Mouse (Mus musculus): ENCODE results near the gene Rwdd3.

Rwdd3 gene

GRCm38 (mm10) chr3:121159566-121159965, 11.9 kb downstream of the Rwdd3 start:
- DNase-seq = no peak

GRCm38 (mm10) chr3:121158901-121159351, 12.6 kb downstream of the Rwdd3 start:
- DNase-seq = no peak

DNA sequence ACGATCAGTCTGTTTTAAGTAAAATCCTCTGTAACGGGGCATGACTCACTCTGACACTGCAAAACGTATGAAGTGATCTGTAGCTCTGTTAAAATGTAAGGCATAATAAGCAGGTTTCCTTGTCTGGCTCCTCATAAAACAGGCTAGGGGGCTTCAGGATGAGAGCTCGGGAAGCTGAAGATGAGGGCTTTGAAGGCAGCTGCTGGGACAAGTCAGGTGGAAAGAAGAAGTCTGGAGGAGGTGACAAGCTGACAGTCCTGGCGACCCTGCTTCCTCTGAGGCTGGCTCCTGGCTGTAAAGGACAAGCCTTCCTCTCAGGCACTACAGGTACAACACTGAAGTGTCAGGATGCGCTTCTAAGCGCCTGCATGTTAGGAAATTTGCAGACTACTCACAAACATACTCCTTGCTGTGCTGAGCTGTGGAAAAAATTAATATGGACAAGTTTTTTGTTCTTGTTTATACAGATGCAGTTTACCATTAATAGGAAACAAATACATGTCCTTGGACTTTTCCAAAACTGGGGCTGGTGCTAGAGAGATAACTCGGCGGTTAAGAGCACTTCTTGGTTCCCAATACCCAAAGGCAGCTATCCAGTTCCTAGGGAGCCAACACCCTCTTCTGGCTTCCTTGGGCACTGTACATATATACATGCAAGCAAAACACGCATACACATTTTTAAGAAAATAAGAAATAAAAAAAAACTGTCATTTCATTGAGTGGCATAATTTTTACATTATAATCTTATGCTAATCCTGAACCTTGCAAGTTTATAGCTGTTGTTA, 13.8 kb downstream of the Rwdd3 start:
- no peak for DNase-seq

GRCm38 (mm10) chr3:121156451-121157186, 14.9 kb downstream of the Rwdd3 start:
- no peak for DNase-seq

DNA sequence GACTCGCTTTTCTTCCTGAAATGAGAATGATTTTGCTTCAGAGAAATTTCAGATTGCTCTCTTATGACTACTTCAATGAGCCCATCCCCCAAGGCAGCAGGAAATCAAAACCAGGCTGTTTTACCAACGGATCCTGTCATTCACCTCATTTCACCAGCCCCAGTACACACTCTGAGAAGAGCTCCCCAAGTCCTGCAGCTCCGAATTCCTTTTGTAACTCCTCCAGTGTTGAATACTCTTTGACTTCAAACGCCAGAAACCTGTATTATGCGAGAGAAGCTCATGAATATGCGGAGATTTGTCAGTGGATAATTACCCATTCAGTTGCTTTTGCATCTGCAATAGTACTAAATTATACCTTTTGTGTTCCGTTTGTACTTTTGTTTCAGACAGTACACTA, 15.5 kb downstream of the Rwdd3 start:
- DNase-seq = no peak

GRCm38 (mm10) chr3:121133937-121134336, 37.6 kb downstream of the Rwdd3 start:
- no peak for DNase-seq

GRCm38 (mm10) chr3:121133039-121133438, 38.5 kb downstream of the Rwdd3 start:
- DNase-seq = no peak

DNA sequence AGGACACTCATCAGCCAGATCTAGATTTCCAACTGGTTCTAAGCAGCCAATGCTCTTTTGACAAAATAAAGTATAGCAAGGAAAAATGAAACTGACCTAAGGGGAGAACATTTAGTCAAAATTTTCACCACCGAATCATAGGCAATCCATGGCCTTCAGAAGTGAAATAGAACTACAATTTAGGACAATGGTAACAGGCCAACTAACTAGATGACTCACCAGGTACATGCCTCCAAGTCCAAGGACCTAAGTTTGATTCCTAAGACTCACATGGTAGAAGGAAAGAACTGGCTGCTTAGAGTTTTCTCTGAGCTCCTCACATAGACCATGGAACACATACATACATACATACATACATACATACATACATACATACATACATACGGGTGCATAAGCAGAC, 44.3 kb downstream of the Rwdd3 start:
- no peak for DNase-seq

DNA sequence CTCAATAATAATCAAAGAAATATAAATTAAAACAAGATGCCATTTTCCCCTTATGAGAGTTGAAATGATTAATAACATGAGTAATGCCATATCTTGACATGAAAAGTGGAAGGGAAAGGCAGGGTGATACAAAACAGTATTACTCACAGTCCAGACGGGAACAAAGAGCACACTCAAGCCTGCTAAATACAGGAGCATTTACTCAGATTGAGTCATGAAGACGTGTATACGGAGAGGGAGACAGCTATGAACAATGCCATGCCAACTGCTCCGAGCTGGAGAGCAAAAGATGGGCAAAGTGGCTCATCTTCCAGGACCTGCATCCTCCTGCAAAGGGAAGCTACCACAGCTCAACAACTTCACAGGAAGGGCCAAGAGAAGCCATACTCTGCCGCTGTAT, 45.0 kb downstream of the Rwdd3 start:
- no peak for DNase-seq

DNA sequence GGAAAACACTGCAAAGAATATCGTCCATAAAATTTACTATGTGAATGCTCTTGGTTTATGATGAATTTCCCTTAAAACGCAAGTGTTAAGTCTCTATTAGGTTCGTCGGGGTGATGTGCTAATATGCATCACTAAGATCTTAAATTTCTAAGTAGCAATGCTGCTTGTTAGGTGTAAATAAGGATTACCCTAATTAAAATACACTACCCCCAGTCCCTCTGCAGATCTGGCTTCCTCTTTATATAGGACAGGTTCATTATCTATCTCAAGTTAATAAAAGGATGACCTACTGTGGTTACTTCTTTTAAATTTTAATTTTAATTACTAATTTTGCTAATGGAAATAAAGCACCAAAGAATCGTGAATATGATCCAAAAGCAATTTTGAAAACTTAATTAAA, 50.4 kb downstream of the Rwdd3 start:
- DNase-seq = no peak

GRCm38 (mm10) chr3:121116590-121116989, 54.9 kb downstream of the Rwdd3 start:
- DNase-seq = no peak

DNA sequence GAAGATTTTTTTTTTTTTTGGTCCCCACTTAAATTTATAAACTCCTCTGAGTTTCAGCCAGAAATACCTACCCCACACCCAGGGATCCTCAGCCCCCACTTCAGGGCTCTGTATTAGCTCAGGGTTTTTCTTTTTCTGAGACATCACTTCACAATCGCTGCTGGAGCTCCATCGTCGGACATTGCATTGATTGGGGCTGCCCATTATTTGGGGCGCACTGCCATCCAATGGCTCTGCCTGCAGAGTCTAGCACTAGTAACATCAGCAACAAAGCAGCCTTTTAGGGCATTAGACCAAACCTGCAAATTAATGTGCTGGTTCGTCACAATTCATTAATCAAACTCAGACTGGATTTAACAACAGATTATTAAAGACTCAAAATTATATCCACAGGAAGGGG, 55.4 kb downstream of the Rwdd3 start:
- no peak for DNase-seq

DNA sequence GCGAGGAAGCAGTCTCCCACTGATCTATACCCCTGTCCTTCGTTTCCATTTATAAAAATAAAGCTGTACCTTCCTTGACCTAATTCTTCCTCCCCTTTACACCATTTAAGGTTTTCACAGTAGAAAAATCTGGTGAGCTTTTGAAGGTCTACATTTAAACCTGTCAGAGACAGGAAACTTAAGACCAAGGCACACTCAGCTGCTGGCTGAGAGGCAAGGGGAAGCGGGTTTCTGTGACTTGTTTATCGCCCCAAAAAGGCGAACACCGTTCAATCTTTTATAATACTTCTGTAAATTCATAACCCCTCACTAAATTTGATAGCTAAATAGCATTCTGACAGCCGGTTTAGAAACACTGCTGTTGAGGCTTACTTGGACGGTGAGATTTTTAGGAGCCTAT, 60.4 kb downstream of the Rwdd3 start:
- no peak for DNase-seq

GRCm38 (mm10) chr3:121110430-121110829, 61.1 kb downstream of the Rwdd3 start:
- no peak for DNase-seq

- DNase-seq = no peak
Observed at GRCm38 (mm10) chr3:121107481-121107880, 64.0 kb downstream of the Rwdd3 start.

DNA sequence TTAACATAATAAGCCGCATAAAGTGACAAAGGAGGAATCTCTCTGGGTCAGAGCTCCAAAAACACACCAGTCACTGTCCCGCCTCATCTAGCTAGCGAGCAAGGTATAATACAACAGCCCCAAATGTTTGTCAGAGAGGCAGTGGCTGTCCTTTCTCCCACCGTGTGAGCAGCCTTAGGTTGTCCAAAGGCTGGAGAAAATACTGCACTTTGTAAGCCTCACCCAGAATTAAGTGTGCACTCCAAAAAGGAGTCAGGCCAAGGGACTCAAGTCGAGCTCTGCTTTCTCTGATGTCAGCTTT, 66.1 kb downstream of the Rwdd3 start:
- DNase-seq = no peak
